Mouse (Mus musculus) bone marrow macrophage, adult 2 months (primary cell): ENCODE data around the gene Uqcr11.

Source experiments
- CTCF ChIP-seq: IDR thresholded peaks from 2 replicates; pipeline ENCODE4 v1.5.1; 2012; ENCODE audit warnings: low read depth, mild to moderate bottlenecking, low read length, moderate library complexity
- POLR2A ChIP-seq: IDR thresholded peaks from 2 replicates; pipeline ENCODE4 v1.6.1; 2012; ENCODE audit warnings: mild to moderate bottlenecking, low read depth, low read length, borderline replicate concordance

DNA sequence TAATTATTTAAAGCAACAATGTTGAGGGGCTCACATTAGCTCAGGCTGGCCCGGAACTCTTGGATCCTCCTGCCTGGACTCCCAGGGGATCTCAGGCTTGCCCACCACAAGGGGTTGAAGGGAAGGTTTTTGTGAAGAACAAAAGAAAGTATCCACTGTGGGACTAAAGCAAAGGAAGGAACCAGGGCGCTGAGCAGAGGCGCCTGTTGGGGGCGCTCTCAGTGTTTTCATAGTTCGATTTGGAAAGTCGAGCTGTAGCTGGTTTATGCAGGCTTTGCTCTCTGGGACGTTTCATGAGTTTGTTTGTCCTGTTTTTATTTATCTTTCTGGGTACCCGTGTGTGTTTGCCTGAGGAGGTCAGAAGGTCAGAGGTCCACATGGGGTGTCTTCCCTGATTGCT is 35.0 kb upstream of the Uqcr11 start:
- TF ChIP-seq CTCF, result no peak
- no peak for TF ChIP-seq POLR2A
